Mouse (Mus musculus) hindbrain, embryonic 12.5 days (tissue): Measurements from ENCODE around the gene Scarb1. TPM values are rescaled to one million over a fixed set of nuclear protein-coding genes. Genes with fewer than 3 reads are reported as not detected.
A peak's percentile ranks its signal among the peaks of the same experiment; 100 is the strongest.

Experiments used
- ATAC-seq: fragments of 200-750 bp; cut with Nextera tagmentation; 2 replicates; pipeline ENCODE4 v1.8.0; 2017; ENCODE audit warnings: moderate TSS enrichment; ENCODE audit not compliant: low FRiP score
- H3K27ac ChIP-seq: fragments of 300-500 bp; sonication (generic); 2 replicates; pipeline ENCODE4 v1.5.1; 2016; ENCODE audit warnings: mild to moderate bottlenecking
- H3K27me3 ChIP-seq: fragments of 300-500 bp; sonication (generic); 2 replicates; pipeline ENCODE4 v1.6.1; 2016; ENCODE audit warnings: mild to moderate bottlenecking
- H3K36me3 ChIP-seq: fragments of 300-500 bp; sonication (generic); 2 replicates; pipeline ENCODE4 v1.6.1; 2016; ENCODE audit warnings: mild to moderate bottlenecking
- H3K4me1 ChIP-seq: fragments of 300-500 bp; sonication (generic); 2 replicates; pipeline ENCODE4 v1.6.1; 2016
- H3K4me2 ChIP-seq: fragments of 300-500 bp; sonication (generic); replicated peaks from 2 replicates; pipeline ENCODE4 v1.6.1; 2016; ENCODE audit warnings: mild to moderate bottlenecking
- H3K4me3 ChIP-seq: fragments of 300-500 bp; sonication (generic); 2 replicates; pipeline ENCODE4 v1.5.1; 2016; ENCODE audit warnings: mild to moderate bottlenecking
- H3K9ac ChIP-seq: fragments of 300-500 bp; sonication (generic); 2 replicates; pipeline ENCODE4 v1.6.1; 2016; ENCODE audit warnings: mild to moderate bottlenecking, moderate library complexity
- H3K9me3 ChIP-seq: fragments of 300-500 bp; sonication (generic); replicated peaks from 2 replicates; pipeline ENCODE4 v1.6.1; 2016; ENCODE audit warnings: mild to moderate bottlenecking
- WGBS: fragments of 180-500 bp; shearing (Covaris S2); methylation state at CpG from one replicate; pipeline ENCODE4 v1.1.7; 2016; 5-methylcytosine and 5-hydroxymethylcytosine counted together
- polyA plus RNA-seq: library from polyadenylated mRNA; unstranded; fragments of >200 nt; fragmentation: Nextera tagmentation; extraction: Ambion mirVana; gene quantifications from 2 replicates; pipeline ENCODE4 v1.2.1, GENCODE M21; 2016

The Scarb1 gene
- polyA plus RNA-seq, 1 experiment from 2014 or later: 28.6 TPM

- Histone ChIP-seq H3K9ac (no peak overlapping the region), H3K4me2 (no peak overlapping the region), H3K4me1 (peaks cover 16% of the 10 kb centered on the region), H3K9me3 (no peaks in the 10 kb centered on the region), H3K27ac (no peak overlapping the region), H3K36me3 (peaks cover 18% of the 10 kb centered on the region), H3K27me3 (no peaks in the 10 kb centered on the region), H3K4me3 (no peak overlapping the region)
- 0 out of 2 replicates have a peak, but pooled peaks have one; percentile 13 for ATAC-seq
- WGBS: 83% methylated on average over 5 of the region's 5 CpGs
Measured at GRCm38 (mm10) chr5:125381954-125382672, 41.2 kb upstream of the Scarb1 start.

DNA sequence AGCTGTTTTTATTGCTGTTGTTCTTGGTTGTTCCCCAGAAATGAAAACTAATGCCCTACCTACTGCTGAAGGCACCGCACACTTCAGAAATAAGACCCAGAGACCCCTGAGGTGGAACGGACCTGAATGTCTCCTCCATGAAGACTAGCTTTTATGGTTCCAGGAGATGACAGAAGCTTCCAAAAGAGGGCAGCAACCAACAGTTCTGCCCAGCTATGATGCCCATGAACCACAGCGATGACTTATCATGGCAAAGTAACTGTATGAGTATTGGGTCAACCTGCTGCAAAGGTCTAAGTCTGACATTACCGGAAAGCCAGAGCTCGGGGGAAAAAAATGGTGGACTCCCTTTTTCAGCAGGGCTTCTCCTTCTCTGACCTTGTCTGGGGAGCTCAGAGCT lies 38.0 kb upstream of the Scarb1 start:
- no peaks in the 10 kb centered on the region for H3K4me1 ChIP-seq
- no peak for ATAC-seq
- H3K4me2 ChIP-seq: no peak overlapping the region
- no peaks in the 10 kb centered on the region for H3K9me3 ChIP-seq
- no peak overlapping the region for H3K4me3 ChIP-seq
- H3K9ac ChIP-seq: no peak overlapping the region
- no peak overlapping the region for H3K27ac ChIP-seq
- WGBS: 87% methylated on average over 5 of the region's 5 CpGs
- no peaks in the 10 kb centered on the region for H3K27me3 ChIP-seq
- H3K36me3 ChIP-seq: no peaks in the 10 kb centered on the region

- Histone ChIP-seq H3K27ac (no peak overlapping the region), H3K4me1 (no peaks in the 10 kb centered on the region)
- WGBS: 61% methylated on average over 7 of the region's 7 CpGs
Measured at GRCm38 (mm10) chr5:125377214-125377613, 36.3 kb upstream of the Scarb1 start.

DNA sequence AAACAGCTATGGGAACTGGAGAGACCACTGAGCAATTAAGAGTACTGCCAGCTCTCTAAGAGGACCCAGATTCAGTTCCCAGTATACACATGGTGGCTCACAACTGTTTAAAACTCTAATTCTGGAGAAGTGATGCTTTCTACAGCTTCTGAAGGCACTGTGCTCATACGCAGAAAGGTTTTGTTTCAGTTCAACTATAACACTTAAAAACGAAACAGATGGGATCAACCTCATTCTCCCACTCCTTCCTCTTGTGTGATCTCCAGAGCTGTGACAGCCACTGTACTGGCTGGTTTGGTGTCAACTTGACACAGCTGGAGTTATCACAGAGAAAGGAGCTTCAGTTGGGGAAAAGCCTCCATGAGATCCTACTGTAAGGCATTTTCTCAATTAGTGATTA lies 35.0 kb upstream of the Scarb1 start:
- Histone ChIP-seq H3K27ac (no peak overlapping the region), H3K36me3 (no peaks in the 10 kb centered on the region), H3K4me3 (no peak overlapping the region), H3K9ac (no peak overlapping the region), H3K4me1 (no peaks in the 10 kb centered on the region), H3K27me3 (no peaks in the 10 kb centered on the region), H3K4me2 (no peak overlapping the region), H3K9me3 (no peaks in the 10 kb centered on the region)
- WGBS: 87% methylated on average over 2 of the region's 2 CpGs
- ATAC-seq: no peak

More at GRCm38 (mm10) chr5:125377214-125377613, 36.3 kb upstream of the Scarb1 start:
- Histone ChIP-seq H3K9ac (no peak overlapping the region), H3K4me2 (no peak overlapping the region), H3K36me3 (no peaks in the 10 kb centered on the region), H3K9me3 (no peaks in the 10 kb centered on the region), H3K27me3 (no peaks in the 10 kb centered on the region), H3K4me3 (no peak overlapping the region)
- no peak for ATAC-seq

DNA sequence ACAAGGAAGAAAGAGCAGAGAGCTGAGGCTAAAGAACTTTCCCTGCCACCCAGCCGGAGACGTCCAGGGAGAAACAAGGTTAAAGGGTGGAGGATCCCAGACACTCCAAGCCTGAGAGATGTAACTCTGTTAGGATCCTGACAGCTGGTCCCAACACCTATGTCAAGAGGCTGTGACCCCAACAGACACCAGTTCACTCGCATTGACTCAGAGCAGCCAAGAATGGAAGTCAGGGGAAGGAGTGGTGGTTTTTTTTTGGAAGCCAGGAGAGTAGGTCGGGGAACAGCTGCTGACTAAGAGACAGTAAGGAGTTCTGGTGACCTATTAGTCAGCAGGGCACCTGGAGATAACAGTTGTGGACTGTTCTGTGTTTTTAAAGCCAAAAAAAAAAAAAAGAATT lies 31.1 kb upstream of the Scarb1 start:
- Histone ChIP-seq H3K4me2 (no peak overlapping the region), H3K4me1 (no peaks in the 10 kb centered on the region), H3K36me3 (no peaks in the 10 kb centered on the region), H3K9me3 (no peaks in the 10 kb centered on the region), H3K4me3 (no peak overlapping the region), H3K9ac (no peak overlapping the region), H3K27ac (no peak overlapping the region), H3K27me3 (no peaks in the 10 kb centered on the region)
- 85% methylated on average over 4 of the region's 4 CpGs for WGBS
- no peak for ATAC-seq

DNA sequence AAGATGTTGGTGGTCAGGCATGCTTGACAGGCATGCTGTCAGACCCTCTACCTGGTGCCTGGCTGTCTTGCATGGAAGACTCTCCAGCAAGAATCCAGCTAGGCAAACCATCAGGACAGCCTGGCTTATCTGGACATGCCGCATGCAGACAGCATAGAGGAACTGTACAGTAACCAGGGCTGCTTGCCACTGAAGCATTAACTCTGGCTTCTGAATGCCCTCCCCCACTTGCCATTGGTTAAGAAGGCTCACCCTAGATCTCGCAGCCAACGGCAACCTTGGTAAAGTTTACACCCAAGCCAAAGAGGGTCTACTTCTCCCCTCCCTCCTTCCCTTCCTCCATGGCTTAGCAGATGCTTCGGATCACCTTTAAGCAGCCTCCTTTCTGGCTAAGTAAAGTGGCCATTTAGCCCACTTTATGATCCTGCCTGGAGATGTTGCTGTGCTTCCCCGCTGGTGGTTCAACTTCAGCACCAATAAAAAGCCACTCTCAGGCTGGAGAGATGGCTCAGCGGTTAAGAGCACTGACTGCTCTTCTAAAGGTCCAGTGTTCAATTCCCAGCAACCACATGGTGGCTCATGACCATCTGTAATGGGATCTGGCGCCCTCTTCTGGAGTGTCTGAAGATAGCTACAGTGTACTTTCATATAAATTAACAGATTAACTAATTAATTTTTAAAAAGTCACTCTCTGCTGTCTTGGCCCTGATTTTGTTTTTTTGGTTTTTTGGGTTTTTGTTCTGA lies 30.2 kb upstream of the Scarb1 start:
- H3K4me1 ChIP-seq: no peaks in the 10 kb centered on the region
- H3K27ac ChIP-seq: no peak overlapping the region
- no peak for ATAC-seq
- H3K4me3 ChIP-seq: no peak overlapping the region
- WGBS: 74% methylated on average over 7 of the region's 7 CpGs
- no peak overlapping the region for H3K4me2 ChIP-seq
- H3K9me3 ChIP-seq: no peaks in the 10 kb centered on the region
- no peaks in the 10 kb centered on the region for H3K27me3 ChIP-seq
- H3K9ac ChIP-seq: no peak overlapping the region
- no peaks in the 10 kb centered on the region for H3K36me3 ChIP-seq

DNA sequence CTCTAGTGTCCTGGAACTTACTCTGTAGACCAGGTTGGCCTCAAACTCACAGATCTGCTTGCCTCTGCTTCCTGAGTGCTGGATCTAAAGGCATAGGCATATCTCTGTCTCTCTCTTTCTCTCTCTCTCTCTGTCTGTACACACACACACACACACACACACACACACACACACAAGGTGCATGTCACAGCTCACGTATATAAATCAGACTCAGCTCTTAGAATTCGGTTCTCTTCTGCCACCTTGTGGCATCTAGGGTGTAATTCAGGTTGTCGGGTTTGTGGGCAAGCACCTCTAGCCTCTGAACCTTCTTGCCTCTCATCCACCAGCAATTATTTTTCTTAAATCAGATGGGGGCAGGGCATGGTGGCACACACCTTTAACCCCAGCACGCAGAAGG lies 27.7 kb upstream of the Scarb1 start:
- H3K27ac ChIP-seq: no peak overlapping the region
- H3K4me1 ChIP-seq: no peaks in the 10 kb centered on the region
- ATAC-seq: no peak
- H3K4me3 ChIP-seq: no peak overlapping the region
- 2% methylated on average over 4 of the region's 4 CpGs for WGBS
- no peaks in the 10 kb centered on the region for H3K9me3 ChIP-seq
- H3K9ac ChIP-seq: no peak overlapping the region
- H3K36me3 ChIP-seq: no peaks in the 10 kb centered on the region
- no peaks in the 10 kb centered on the region for H3K27me3 ChIP-seq
- no peak overlapping the region for H3K4me2 ChIP-seq

- WGBS: 71% methylated on average over 5 of the region's 5 CpGs
- Histone ChIP-seq H3K9me3 (no peaks in the 10 kb centered on the region), H3K4me1 (no peaks in the 10 kb centered on the region), H3K4me3 (no peak overlapping the region), H3K27me3 (no peaks in the 10 kb centered on the region), H3K4me2 (no peak overlapping the region), H3K9ac (no peak overlapping the region), H3K36me3 (no peaks in the 10 kb centered on the region), H3K27ac (no peak overlapping the region)
- no peak for ATAC-seq
Measured at GRCm38 (mm10) chr5:125368156-125368555, 27.3 kb upstream of the Scarb1 start.

- Histone ChIP-seq H3K4me1 (no peaks in the 10 kb centered on the region), H3K9me3 (no peaks in the 10 kb centered on the region), H3K36me3 (no peaks in the 10 kb centered on the region), H3K9ac (no peak overlapping the region), H3K4me2 (no peak overlapping the region), H3K27me3 (no peaks in the 10 kb centered on the region), H3K4me3 (no peak overlapping the region), H3K27ac (no peak overlapping the region)
- ATAC-seq: no peak
- WGBS: 76% methylated on average over 4 of the region's 4 CpGs
Measured at GRCm38 (mm10) chr5:125364851-125365429, 24.0 kb upstream of the Scarb1 start.

- WGBS: 79% methylated on average over 7 of the region's 7 CpGs
- no peak for ATAC-seq
Measured at GRCm38 (mm10) chr5:125363894-125364293, 23.0 kb upstream of the Scarb1 start.

GRCm38 (mm10) chr5:125360981-125361510 lies 20.2 kb upstream of the Scarb1 start:
- Histone ChIP-seq H3K27ac (no peak overlapping the region), H3K27me3 (no peaks in the 10 kb centered on the region), H3K4me1 (no peaks in the 10 kb centered on the region), H3K4me3 (no peak overlapping the region), H3K9ac (no peak overlapping the region), H3K9me3 (no peaks in the 10 kb centered on the region), H3K4me2 (no peak overlapping the region), H3K36me3 (no peaks in the 10 kb centered on the region)
- no peak for ATAC-seq
- WGBS: 77% methylated on average over 16 of the region's 16 CpGs

More at GRCm38 (mm10) chr5:125363894-125364293, 23.0 kb upstream of the Scarb1 start:
- Histone ChIP-seq H3K27me3 (no peaks in the 10 kb centered on the region), H3K4me3 (no peak overlapping the region), H3K4me1 (no peaks in the 10 kb centered on the region), H3K9ac (no peak overlapping the region), H3K36me3 (no peaks in the 10 kb centered on the region), H3K4me2 (no peak overlapping the region), H3K9me3 (no peaks in the 10 kb centered on the region), H3K27ac (no peak overlapping the region)

DNA sequence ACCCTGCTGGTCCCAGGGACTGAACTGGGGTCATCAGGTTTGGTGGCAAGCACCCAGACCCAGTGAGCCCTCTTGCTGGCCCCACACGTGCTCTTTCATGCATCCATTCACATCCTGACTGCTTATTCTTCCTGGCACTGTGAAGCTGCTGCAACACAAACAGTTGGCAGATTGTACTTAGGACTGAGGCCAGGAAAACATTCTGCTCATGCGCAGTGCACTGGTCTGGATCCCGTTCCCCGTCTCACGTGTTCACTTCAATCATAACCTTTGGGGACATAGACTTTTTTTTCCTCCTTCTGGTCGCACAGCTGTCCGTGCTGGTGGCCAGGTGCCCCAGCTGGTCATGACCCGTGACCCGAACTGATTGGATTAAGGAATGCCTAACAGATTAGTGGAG lies 19.7 kb upstream of the Scarb1 start:
- Histone ChIP-seq H3K4me1 (peaks cover 2% of the 10 kb centered on the region; the same call in 1 of the 2 replicates), H3K4me3 (no peak overlapping the region), H3K27me3 (no peaks in the 10 kb centered on the region), H3K9me3 (no peaks in the 10 kb centered on the region), H3K36me3 (no peaks in the 10 kb centered on the region), H3K4me2 (no peak overlapping the region), H3K27ac (no peak overlapping the region), H3K9ac (no peak overlapping the region)
- no peak for ATAC-seq
- 68% methylated on average over 9 of the region's 9 CpGs for WGBS
